Mouse (Mus musculus): ENCODE measurements around the gene Sp100. TPM values are rescaled to one million over a fixed set of nuclear protein-coding genes. Genes with fewer than 3 reads are reported as not detected.

Sp100 gene
- polyA plus RNA-seq, 1 experiment, result 21.4 TPM

DNA sequence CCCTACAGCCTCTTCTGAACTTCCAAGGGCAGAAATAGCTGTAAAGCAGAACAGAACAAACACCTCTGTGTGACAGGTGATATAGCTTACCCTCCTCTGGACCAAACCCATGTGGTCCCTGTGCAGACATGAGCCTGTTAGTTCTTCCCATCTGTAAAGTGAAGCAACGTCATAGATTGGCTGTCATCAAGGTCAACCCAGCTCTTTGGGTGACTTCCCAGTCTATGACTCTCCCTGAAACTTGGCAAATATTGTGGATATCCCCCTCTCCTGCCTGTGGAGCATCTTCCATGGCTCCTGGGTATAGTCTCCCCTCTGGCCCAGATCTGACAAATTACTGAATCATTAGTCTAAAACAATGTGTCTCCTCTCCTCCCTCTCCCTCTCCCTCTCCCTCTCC lies 42.5 kb downstream of the Sp100 start:
- Histone ChIP-seq H3K27me3 (replicated peaks; ENCODE audit: control insufficient read depth, insufficient read depth, low read length) (no peaks in the 10 kb centered on the region), H3K36me3 (ENCODE audit: control insufficient read depth, insufficient read depth, low read length) (no peaks in the 10 kb centered on the region), H3K4me1 (ENCODE audit: control insufficient read depth, insufficient read depth, low read length) (no peaks in the 10 kb centered on the region), H3K27ac (ENCODE audit: insufficient read depth, low read depth, low read length) (no peak overlapping the region), H3K4me3 (ENCODE audit: insufficient read depth, low read depth, low read length) (no peak overlapping the region)
- TF ChIP-seq CTCF (conservative IDR thresholded peaks at IDR 0.05; ENCODE audit: insufficient read depth, insufficient read length, low read depth, low read length) (no peak), POLR2A (IDR thresholded peaks at IDR 0.05; ENCODE audit: low read depth, low read length) (no peak)
- DNase-seq, result no peak
- whole genome bisulfite sequencing, result 50% methylated on average over 1 of the region's 1 CpGs

DNA sequence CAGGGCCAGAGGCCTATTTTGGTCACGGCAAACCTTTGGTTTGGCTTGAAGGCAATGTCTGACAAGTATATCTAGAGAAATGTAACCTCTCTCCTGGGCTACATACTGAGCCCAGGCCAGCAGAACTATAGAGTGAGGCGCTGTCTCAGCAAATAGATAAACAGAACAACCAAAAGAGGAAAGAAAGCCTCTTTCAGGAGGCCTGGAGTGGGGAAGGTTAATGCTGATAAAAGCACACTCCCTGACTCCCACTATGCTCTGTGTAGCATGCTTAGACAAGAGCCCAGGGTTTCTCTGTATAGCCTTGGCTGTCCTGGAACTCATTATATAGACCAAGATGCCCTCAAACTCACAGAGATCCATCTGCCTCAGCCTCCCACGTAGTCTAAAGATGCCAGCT lies 43.5 kb downstream of the Sp100 start:
- no peak for DNase-seq
- no peaks in the 10 kb centered on the region for H3K4me1 ChIP-seq (ENCODE audit: control insufficient read depth, insufficient read depth, low read length)
- no peaks in the 10 kb centered on the region for H3K27me3 ChIP-seq (replicated peaks; ENCODE audit: control insufficient read depth, insufficient read depth, low read length)
- H3K36me3 ChIP-seq (ENCODE audit: control insufficient read depth, insufficient read depth, low read length), result no peaks in the 10 kb centered on the region
- 84% methylated on average over 3 of the region's 3 CpGs for WGBS
- H3K27ac ChIP-seq (ENCODE audit: insufficient read depth, low read depth, low read length), result no peak overlapping the region
- H3K4me3 ChIP-seq (ENCODE audit: insufficient read depth, low read depth, low read length), result no peak overlapping the region
- TF ChIP-seq CTCF (conservative IDR thresholded peaks at IDR 0.05; ENCODE audit: insufficient read depth, insufficient read length, low read depth, low read length), result no peak
- TF ChIP-seq POLR2A (IDR thresholded peaks at IDR 0.05; ENCODE audit: low read depth, low read length), result no peak

DNA sequence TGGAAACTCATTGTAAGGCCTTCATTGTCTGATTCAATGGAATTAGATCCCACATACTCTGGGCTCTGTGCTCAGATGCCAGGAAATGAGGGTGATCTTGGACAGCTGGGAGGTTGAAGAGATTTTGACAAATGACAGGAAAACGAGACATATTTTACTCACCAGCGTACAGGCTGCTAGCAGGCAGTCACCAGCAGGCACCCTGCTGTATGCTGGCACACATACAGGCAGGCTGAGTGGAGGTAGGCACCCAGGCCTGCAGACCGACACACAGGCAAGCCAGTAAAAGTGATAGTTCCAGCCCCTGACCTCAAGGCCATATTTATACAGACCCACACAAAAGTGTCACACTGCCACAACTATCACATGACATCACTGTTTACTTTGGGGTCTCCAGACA lies 45.9 kb downstream of the Sp100 start:
- no peaks in the 10 kb centered on the region for H3K27me3 ChIP-seq (replicated peaks; ENCODE audit: control insufficient read depth, insufficient read depth, low read length)
- no peak for DNase-seq
- TF ChIP-seq CTCF (conservative IDR thresholded peaks at IDR 0.05; ENCODE audit: insufficient read depth, insufficient read length, low read depth, low read length) (no peak), POLR2A (IDR thresholded peaks at IDR 0.05; ENCODE audit: low read depth, low read length) (no peak)
- 51% methylated on average over 3 of the region's 3 CpGs for WGBS
- no peak overlapping the region for H3K4me3 ChIP-seq (ENCODE audit: insufficient read depth, low read depth, low read length)
- H3K27ac ChIP-seq (ENCODE audit: insufficient read depth, low read depth, low read length), result no peak overlapping the region
- H3K36me3 ChIP-seq (ENCODE audit: control insufficient read depth, insufficient read depth, low read length), result no peaks in the 10 kb centered on the region
- H3K4me1 ChIP-seq (ENCODE audit: control insufficient read depth, insufficient read depth, low read length), result no peaks in the 10 kb centered on the region

DNA sequence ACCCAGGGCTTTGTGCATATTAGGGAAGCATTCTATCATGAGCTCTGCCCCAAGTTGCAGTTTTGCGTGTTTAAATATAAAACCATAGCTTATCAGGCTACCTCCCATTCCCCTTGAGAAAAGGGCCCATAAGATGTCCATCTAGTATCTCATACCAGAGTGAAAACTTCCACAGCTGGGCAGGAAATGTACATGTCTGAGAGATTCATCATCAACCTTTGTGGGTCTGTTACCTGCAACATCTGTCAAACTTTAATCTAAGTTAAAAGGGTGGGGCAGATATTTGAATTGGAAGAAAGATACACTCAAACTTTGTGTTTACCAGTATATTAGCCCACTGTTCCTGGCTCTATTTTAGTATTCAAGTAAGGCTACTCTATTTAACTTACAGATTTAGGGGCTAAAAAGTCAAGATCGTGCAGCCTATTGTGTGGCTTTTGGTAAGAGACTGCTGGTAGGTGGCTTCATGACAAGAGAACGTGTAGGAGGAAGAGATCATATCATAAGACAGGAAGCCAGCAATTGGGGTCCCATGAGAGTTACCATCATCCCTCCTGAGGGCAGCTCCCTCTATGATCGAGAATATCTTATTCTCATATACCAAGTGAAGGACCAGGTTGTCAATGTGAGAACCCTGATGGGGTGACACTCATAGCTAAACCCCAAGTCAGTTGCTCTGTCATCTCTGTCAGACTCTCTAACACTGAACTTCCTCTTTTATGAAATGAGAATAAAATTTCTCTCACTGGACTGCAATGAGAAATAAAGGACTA lies 48.1 kb downstream of the Sp100 start:
- no peaks in the 10 kb centered on the region for H3K4me1 ChIP-seq (ENCODE audit: control insufficient read depth, insufficient read depth, low read length)
- WGBS, result 73% methylated on average over 4 of the region's 4 CpGs
- no peaks in the 10 kb centered on the region for H3K27me3 ChIP-seq (replicated peaks; ENCODE audit: control insufficient read depth, insufficient read depth, low read length)
- no peak overlapping the region for H3K27ac ChIP-seq (ENCODE audit: insufficient read depth, low read depth, low read length)
- H3K4me3 ChIP-seq (ENCODE audit: insufficient read depth, low read depth, low read length), result no peak overlapping the region
- H3K36me3 ChIP-seq (ENCODE audit: control insufficient read depth, insufficient read depth, low read length), result no peaks in the 10 kb centered on the region
- no peak for TF ChIP-seq POLR2A (IDR thresholded peaks at IDR 0.05; ENCODE audit: low read depth, low read length)
- no peak for TF ChIP-seq CTCF (conservative IDR thresholded peaks at IDR 0.05; ENCODE audit: insufficient read depth, insufficient read length, low read depth, low read length)
- DNase-seq, result no peak

DNA sequence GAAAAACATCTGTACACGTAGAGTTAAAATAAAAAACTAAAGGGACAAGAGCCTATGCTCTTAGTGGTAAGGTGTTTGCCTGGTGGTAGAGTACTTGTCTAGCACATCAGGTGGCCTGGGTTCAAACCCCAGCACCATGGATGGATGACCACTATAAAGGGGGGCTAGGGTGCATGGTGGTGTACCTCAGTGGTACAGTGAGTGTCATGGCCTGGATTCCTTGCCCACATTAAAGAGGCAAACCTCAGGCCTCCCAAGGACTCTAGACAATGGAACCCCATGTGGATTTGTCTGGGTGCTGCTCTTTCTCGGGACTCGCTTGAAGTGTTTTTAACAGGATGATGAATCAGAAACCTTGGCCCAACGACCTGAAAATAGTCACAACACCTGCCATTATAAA lies 52.7 kb downstream of the Sp100 start:
- Histone ChIP-seq H3K36me3 (ENCODE audit: control insufficient read depth, insufficient read depth, low read length) (no peaks in the 10 kb centered on the region), H3K27ac (ENCODE audit: insufficient read depth, low read depth, low read length) (no peak overlapping the region), H3K4me3 (ENCODE audit: insufficient read depth, low read depth, low read length) (no peak overlapping the region)

DNA sequence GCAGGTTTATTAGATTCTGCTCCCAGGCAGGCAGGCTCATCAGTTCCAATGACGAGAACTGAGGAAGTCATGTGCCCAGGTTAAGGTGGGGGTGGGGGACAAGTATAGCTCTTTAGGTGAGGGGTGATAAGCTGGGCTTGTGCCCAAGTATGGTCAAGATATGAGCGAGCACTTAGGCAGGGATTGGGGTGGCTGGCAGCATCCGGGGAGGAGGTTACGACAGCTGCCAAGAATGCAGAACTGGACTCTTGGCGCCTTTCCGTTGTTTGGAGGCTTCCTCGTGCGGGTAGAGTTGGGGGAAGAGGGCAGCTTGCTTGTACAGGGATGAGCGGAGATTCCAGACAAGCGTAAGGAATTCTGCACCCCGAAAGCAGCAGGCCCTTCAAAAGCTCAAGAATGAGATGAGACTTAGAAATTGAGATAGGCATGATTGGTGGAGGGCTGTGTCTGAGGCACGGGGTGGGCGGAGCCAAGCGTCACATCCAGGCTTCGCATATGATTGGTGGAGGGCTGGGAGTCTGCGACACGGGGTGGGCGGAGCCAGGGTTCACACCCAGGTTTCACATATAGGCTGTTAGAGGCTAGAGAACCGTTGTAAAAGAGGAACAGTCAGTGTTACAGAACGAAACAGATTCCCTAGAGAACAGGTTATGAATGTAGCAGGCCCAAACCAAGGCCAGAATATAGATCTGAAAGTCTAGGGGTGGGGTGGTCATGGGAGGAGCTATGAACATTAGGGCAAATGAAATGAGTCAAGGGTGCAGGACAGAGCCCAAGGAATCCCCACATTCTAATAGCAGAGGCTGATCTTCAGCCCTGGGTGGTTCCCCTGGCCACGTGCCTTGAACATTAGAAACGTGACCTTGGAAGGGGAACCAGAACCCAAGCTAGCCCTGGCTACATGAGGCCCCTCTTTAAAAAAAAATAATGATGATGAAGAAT lies 53.7 kb downstream of the Sp100 start:
- Histone ChIP-seq H3K4me1 (ENCODE audit: control insufficient read depth, insufficient read depth, low read length) (peaks cover 2% of the 10 kb centered on the region; the same call in 1 of the 2 replicates), H3K27ac (ENCODE audit: insufficient read depth, low read depth, low read length) (peak overlapping the region; percentile 45), H3K36me3 (ENCODE audit: control insufficient read depth, insufficient read depth, low read length) (no peaks in the 10 kb centered on the region), H3K4me3 (ENCODE audit: insufficient read depth, low read depth, low read length) (peak overlapping the region; percentile 25; the same call in 1 of the 2 replicates), H3K27me3 (replicated peaks; ENCODE audit: control insufficient read depth, insufficient read depth, low read length) (no peaks in the 10 kb centered on the region)
- 24% methylated on average over 22 of the region's 22 CpGs for WGBS
- DNase-seq, result peak; percentile 68
- TF ChIP-seq CTCF (conservative IDR thresholded peaks at IDR 0.05; ENCODE audit: insufficient read depth, insufficient read length, low read depth, low read length) (no peak), POLR2A (IDR thresholded peaks at IDR 0.05; ENCODE audit: low read depth, low read length) (no peak)

More for the DNA sequence above, 52.7 kb downstream of the Sp100 start:
- peaks cover 2% of the 10 kb centered on the region; the same call in 1 of the 2 replicates for H3K4me1 ChIP-seq (ENCODE audit: control insufficient read depth, insufficient read depth, low read length)
- TF ChIP-seq CTCF (conservative IDR thresholded peaks at IDR 0.05; ENCODE audit: insufficient read depth, insufficient read length, low read depth, low read length), result no peak
- no peak for TF ChIP-seq POLR2A (IDR thresholded peaks at IDR 0.05; ENCODE audit: low read depth, low read length)
- DNase-seq, result no peak
- no peaks in the 10 kb centered on the region for H3K27me3 ChIP-seq (replicated peaks; ENCODE audit: control insufficient read depth, insufficient read depth, low read length)
- WGBS, result 70% methylated on average over 4 of the region's 4 CpGs

DNA sequence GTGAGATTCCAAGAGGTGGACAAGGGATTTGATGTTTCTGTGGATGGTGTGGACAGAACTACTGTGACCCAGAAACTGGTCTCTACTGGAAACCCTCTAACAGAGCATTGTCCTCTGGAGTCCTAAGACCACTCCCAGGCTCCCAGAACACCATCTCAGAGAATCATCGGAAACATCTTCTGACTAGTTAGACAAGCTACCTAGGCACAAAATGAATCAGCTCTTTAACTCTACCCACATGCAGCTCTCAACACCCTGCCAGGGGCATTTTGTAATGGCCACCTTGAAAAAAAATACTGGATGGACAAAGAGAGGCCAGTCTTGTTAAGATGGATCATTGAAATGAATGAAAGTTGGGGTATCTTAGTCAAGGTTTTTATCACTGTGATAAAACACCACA lies 55.8 kb downstream of the Sp100 start:
- Histone ChIP-seq H3K4me1 (ENCODE audit: control insufficient read depth, insufficient read depth, low read length) (peaks cover 2% of the 10 kb centered on the region; the same call in 1 of the 2 replicates), H3K27me3 (replicated peaks; ENCODE audit: control insufficient read depth, insufficient read depth, low read length) (no peaks in the 10 kb centered on the region), H3K4me3 (ENCODE audit: insufficient read depth, low read depth, low read length) (no peak overlapping the region), H3K36me3 (ENCODE audit: control insufficient read depth, insufficient read depth, low read length) (no peaks in the 10 kb centered on the region), H3K27ac (ENCODE audit: insufficient read depth, low read depth, low read length) (no peak overlapping the region)
- WGBS, result 90% methylated on average over 1 of the region's 1 CpGs
- TF ChIP-seq POLR2A (IDR thresholded peaks at IDR 0.05; ENCODE audit: low read depth, low read length), result no peak
- no peak for TF ChIP-seq CTCF (conservative IDR thresholded peaks at IDR 0.05; ENCODE audit: insufficient read depth, insufficient read length, low read depth, low read length)
- no peak for DNase-seq

Measured in kidney, adult 2 months (tissue).